Mouse (Mus musculus) ES-Bruce4 (cell line): ENCODE results near the gene Wscd2.

Source experiments
- CTCF ChIP-seq: IDR thresholded peaks from one replicate; pipeline ENCODE4 v1.8.1; 2011; ENCODE audit warnings: low read depth, low read length
- EP300 ChIP-seq: IDR thresholded peaks from 2 replicates; pipeline ENCODE4 v1.6.1; 2011; ENCODE audit warnings: low read depth, low read length; ENCODE audit not compliant: insufficient read depth

DNA sequence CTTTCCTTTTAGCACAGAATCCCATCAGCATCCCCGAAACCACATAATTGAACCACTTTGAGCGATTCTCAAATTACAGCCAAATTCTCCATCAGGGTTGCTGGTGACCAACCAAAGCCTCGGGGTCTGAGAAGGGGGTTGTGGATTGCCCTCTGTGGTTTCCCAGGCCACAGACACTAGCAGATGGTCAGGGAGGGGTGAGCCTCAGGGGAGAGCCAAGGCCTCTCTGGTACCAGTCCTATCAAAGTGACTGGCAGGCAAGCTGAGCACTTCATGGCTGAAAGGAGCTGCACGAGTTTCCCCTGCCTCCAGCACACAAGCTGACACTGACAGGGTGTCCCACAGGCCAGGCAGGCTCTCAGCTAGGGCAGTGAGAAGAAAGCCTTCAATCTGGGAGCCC, 14.5 kb downstream of the Wscd2 start:
- TF ChIP-seq EP300: no peak
- TF ChIP-seq CTCF: no peak
